Mouse (Mus musculus) heart, adult 2 months (tissue): ENCODE data around the gene Fnbp1. TPM values are rescaled to one million over a fixed set of nuclear protein-coding genes. Genes with fewer than 3 reads are reported as not detected.

ENCODE experiments used
- DNase-seq, 2 experiments: peaks; one replicate each; pipeline ENCODE4 v3.0.0; 2021
- H3K27ac ChIP-seq: fragments of 200-600 bp; 2 replicates; pipeline ENCODE4 v1.8.1; 2022
- H3K27me3 ChIP-seq: fragments of 200-500 bp; 2 replicates; pipeline ENCODE4 v1.6.1; 2012; ENCODE audit warnings: mild to moderate bottlenecking, low read length, inconsistent platforms, mixed read lengths; ENCODE audit not compliant: control insufficient read depth, insufficient read depth
- H3K36me3 ChIP-seq: fragments of 200-500 bp; 2 replicates; pipeline ENCODE4 v1.6.1; 2012; ENCODE audit warnings: low read length, inconsistent platforms; ENCODE audit not compliant: control insufficient read depth, insufficient read depth
- H3K4me1 ChIP-seq: fragments of 200-500 bp; 2 replicates; pipeline ENCODE4 v1.6.1; 2011; ENCODE audit warnings: low read length; ENCODE audit not compliant: control insufficient read depth, insufficient read depth
- H3K4me3 ChIP-seq: fragments of 200-600 bp; 2 replicates; pipeline ENCODE4 v1.8.1; 2022
- H3K79me2 ChIP-seq: fragments of 200-500 bp; replicated peaks from 2 replicates; pipeline ENCODE4 v1.6.1; 2012; ENCODE audit warnings: mild to moderate bottlenecking, inconsistent platforms, low read length, moderate library complexity, mixed read lengths; ENCODE audit not compliant: control insufficient read depth, insufficient read depth
- H3K9ac ChIP-seq: fragments of 200-500 bp; 2 replicates; pipeline ENCODE4 v1.6.1; 2012; ENCODE audit warnings: low read depth, mild to moderate bottlenecking, control low read depth, inconsistent platforms, low read length, mixed read lengths
- CTCF ChIP-seq: fragments of 200-600 bp; IDR thresholded peaks from 2 replicates; pipeline ENCODE4 v1.8.1; 2022; ENCODE audit warnings: antibody characterized with exemption, mild to moderate bottlenecking, moderate library complexity
- EP300 ChIP-seq: fragments of 200-500 bp; IDR thresholded peaks from 2 replicates; pipeline ENCODE4 v1.6.1; 2011; ENCODE audit warnings: low read depth, low read length, control low read depth; ENCODE audit not compliant: insufficient read depth
- POLR2A ChIP-seq: fragments of 200-500 bp; IDR thresholded peaks from 2 replicates; pipeline ENCODE4 v1.6.1; 2011; ENCODE audit warnings: mild to moderate bottlenecking, low read depth, low read length, control low read depth; ENCODE audit not compliant: insufficient read depth
- WGBS: fragments of 180-500 bp; shearing (Covaris S2); methylation state at CpG from one replicate; pipeline ENCODE4 v1.1.7; 2018; 5-methylcytosine and 5-hydroxymethylcytosine counted together
- intact Hi-C: fragments of 180-260 bp; cut with DNase I; formaldehyde crosslinking; loops from one replicate; pipeline ENCODE4 v1.15.1; 2025
- polyA plus RNA-seq: library from polyadenylated mRNA; depleted of rRNA; stranded (reverse); fragments of >200 nt; gene quantifications from 2 replicates; pipeline ENCODE4 v1.2.3, GENCODE M21; 2012
- total RNA-seq, 2 experiments: library from RNA; stranded (reverse); gene quantifications; 2 replicates each; pipeline ENCODE4 v1.2.3; 2021

Gene Fnbp1
- total and polyA plus RNA-seq, 3 experiments, result 40.3 to 53.6 (median 49.0) TPM

- Histone ChIP-seq H3K4me1 (no peaks in the 10 kb centered on the region), H3K4me3 (no peak overlapping the region), H3K36me3 (no peaks in the 10 kb centered on the region), H3K79me2 (no peaks in the 10 kb centered on the region), H3K27ac (no peak overlapping the region), H3K9ac (no peak overlapping the region), H3K27me3 (no peaks in the 10 kb centered on the region)
- intact Hi-C loops, result no loop called here
- TF ChIP-seq CTCF (no peak), POLR2A (no peak), EP300 (no peak)
- 92% methylated on average over 18 of the region's 18 CpGs for WGBS
- no peak for DNase-seq
Observed at GRCm38 (mm10) chr2:31017625-31018317, 124.0 kb downstream of the Fnbp1 start.

- Histone ChIP-seq H3K79me2 (no peaks in the 10 kb centered on the region), H3K4me3 (no peak overlapping the region), H3K9ac (no peak overlapping the region), H3K27me3 (no peaks in the 10 kb centered on the region), H3K4me1 (no peaks in the 10 kb centered on the region), H3K27ac (no peak overlapping the region), H3K36me3 (no peaks in the 10 kb centered on the region)
- TF ChIP-seq EP300 (no peak), CTCF (no peak), POLR2A (no peak)
- 72% methylated on average over 14 of the region's 14 CpGs for WGBS
- intact Hi-C loops, result no loop called here
- no peak for DNase-seq
Observed at GRCm38 (mm10) chr2:31013371-31014120, 128.3 kb downstream of the Fnbp1 start.

DNA sequence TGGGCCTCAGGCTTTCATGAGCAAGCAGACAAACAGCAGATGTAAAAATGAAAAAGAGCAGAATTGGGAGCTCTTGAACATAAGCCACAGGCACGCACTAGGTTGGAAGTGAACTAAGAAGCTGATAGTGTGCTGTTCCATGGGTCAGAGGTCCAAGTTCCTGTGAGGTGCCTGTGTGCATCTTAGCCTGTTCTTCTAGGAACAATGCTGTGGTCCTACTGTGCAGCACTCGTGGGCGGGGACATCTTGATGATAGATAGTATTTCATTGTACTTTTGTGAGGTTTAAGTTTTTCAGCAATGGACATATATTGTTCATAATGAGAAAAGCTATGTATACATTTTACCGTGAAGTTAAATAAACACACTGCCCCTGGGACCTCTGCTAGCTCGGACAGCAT is 134.6 kb downstream of the Fnbp1 start:
- Histone ChIP-seq H3K9ac (no peak overlapping the region), H3K79me2 (no peaks in the 10 kb centered on the region), H3K36me3 (no peaks in the 10 kb centered on the region), H3K4me3 (no peak overlapping the region), H3K27ac (no peak overlapping the region; the same call in 1 of the 2 replicates), H3K4me1 (0 out of 2 replicates have a peak, but pooled peaks cover 1% of the 10 kb centered on the region), H3K27me3 (no peaks in the 10 kb centered on the region)
- no peak for DNase-seq
- no peak for TF ChIP-seq CTCF
- TF ChIP-seq POLR2A, result no peak
- TF ChIP-seq EP300, result no peak
- WGBS, result 74% methylated on average over 5 of the region's 5 CpGs
- intact Hi-C loops, result no loop called here

DNA sequence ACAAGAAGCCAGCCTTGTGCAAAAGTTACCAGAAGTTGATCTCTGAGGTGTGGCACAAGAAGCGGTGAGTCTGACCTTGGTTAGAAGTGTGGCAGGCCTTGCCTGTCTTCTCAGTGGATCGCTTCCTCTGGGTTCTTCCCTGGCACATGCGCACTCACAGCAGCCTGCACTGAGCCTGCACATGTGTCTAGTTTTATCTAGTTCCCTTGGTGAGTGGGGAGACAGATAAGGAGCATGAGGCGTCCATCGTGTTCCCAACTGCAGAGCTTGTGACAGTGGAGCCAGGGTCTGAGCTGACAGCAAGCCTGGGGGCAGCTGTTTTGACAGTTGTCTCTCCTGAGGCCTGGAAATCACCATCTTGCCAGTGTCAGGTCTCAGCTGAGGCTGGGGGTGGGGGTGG is 135.4 kb downstream of the Fnbp1 start:
- H3K27ac ChIP-seq, result peak overlapping the region; percentile 55
- TF ChIP-seq EP300 (peak; percentile 81), POLR2A (peak; percentile 57; the same call in 1 of the 2 replicates), CTCF (no peak)
- H3K79me2 ChIP-seq, result no peaks in the 10 kb centered on the region
- no peak overlapping the region for H3K9ac ChIP-seq
- H3K4me3 ChIP-seq, result no peak overlapping the region
- H3K4me1 ChIP-seq, result 0 out of 2 replicates have a peak, but pooled peaks cover 1% of the 10 kb centered on the region
- intact Hi-C loops, result no loop called here
- no peaks in the 10 kb centered on the region for H3K36me3 ChIP-seq
- 20% methylated on average over 5 of the region's 5 CpGs for WGBS
- peak; percentile 45 to 70 for DNase-seq
- H3K27me3 ChIP-seq, result no peaks in the 10 kb centered on the region

DNA sequence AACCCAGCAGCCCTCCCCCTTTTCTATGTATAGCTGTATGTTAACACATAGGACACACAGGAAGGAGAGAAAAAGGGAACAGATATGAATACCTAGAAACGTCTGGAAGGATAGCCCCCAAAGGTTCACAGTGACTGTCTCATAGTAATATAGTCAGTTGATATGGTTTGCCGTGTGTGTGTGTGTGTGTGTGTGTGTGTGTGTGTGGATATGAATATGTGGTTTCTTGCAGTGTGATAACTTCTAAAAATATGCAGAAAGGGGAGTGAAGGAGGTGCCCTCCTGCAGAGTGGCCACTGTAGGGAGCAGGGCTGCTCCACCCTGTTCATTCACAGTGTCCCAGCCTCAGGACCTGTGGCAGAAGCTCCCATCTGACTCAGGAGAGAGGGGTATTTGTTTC is 136.4 kb downstream of the Fnbp1 start:
- Histone ChIP-seq H3K27me3 (no peaks in the 10 kb centered on the region), H3K9ac (no peak overlapping the region), H3K27ac (no peak overlapping the region), H3K4me3 (no peak overlapping the region), H3K4me1 (0 out of 2 replicates have a peak, but pooled peaks cover 1% of the 10 kb centered on the region), H3K36me3 (no peaks in the 10 kb centered on the region), H3K79me2 (no peaks in the 10 kb centered on the region)
- intact Hi-C loops, result no loop called here
- DNase-seq, result no peak
- TF ChIP-seq EP300 (no peak), POLR2A (no peak), CTCF (no peak)
- whole genome bisulfite sequencing, result 43% methylated on average over 2 of the region's 2 CpGs

- Histone ChIP-seq H3K79me2 (no peaks in the 10 kb centered on the region), H3K27me3 (no peaks in the 10 kb centered on the region), H3K4me3 (no peak overlapping the region), H3K27ac (no peak overlapping the region), H3K9ac (no peak overlapping the region), H3K4me1 (0 out of 2 replicates have a peak, but pooled peaks cover 1% of the 10 kb centered on the region), H3K36me3 (no peaks in the 10 kb centered on the region)
- WGBS, result 85% methylated on average over 10 of the region's 10 CpGs
- intact Hi-C loops, result no loop called here
- TF ChIP-seq POLR2A (no peak), EP300 (no peak), CTCF (no peak)
- no peak for DNase-seq
Observed at GRCm38 (mm10) chr2:31002857-31003256, 139.0 kb downstream of the Fnbp1 start.
